Comparison of ENCODE assay signal across 18 mouse cellular contexts in genomic region chr9:120986255-120986654, GRCm38 (mm10).
"Had no signal": no experiment of that assay in that cellular context is flagged by ENCODE, and none has a peak within 500 bp of the region (broad histone marks: within the 10 kb centered on the region; RNA-seq: fewer than 3 reads in every experiment).

No protein-coding gene starts in this region.

- DNase-seq: lung, adult 18-20 months; lung, embryonic 14.5 days; lung, postnatal 10 days; retina, postnatal 1 day; right cerebral cortex, adult 18-20 months; right cerebral cortex, postnatal 25 days; thymus, adult 2 months; thymus, postnatal 25 days; thymus, postnatal 4 days had no signal

- H3K4me3 ChIP-seq: liver, embryonic 15.5 days; megakaryocyte, embryonic 14.5 days; midbrain, embryonic 13.5 days; midbrain, embryonic 15.5 days; neural tube, embryonic 13.5 days; neural tube, embryonic 15.5 days; stomach, embryonic 15.5 days had no signal

- H3K27ac ChIP-seq: liver, embryonic 15.5 days; macrophage; midbrain, embryonic 13.5 days; midbrain, embryonic 15.5 days; neural tube, embryonic 13.5 days; neural tube, embryonic 15.5 days; stomach, embryonic 15.5 days had no signal

- H3K27me3 ChIP-seq: liver, embryonic 15.5 days; midbrain, embryonic 13.5 days; midbrain, embryonic 15.5 days; neural tube, embryonic 13.5 days; neural tube, embryonic 15.5 days; stomach, embryonic 15.5 days had no signal

- H3K36me3 ChIP-seq: liver, embryonic 15.5 days; midbrain, embryonic 13.5 days; midbrain, embryonic 15.5 days; neural tube, embryonic 13.5 days; neural tube, embryonic 15.5 days; stomach, embryonic 15.5 days had no signal

- H3K4me1 ChIP-seq: megakaryocyte, embryonic 14.5 days had no signal

- H3K9ac ChIP-seq: liver, embryonic 15.5 days; lung, embryonic 14.5 days; midbrain, embryonic 13.5 days; midbrain, embryonic 15.5 days; neural tube, embryonic 13.5 days; neural tube, embryonic 15.5 days; stomach, embryonic 15.5 days had no signal

- H3K9me3 ChIP-seq: liver, embryonic 15.5 days; megakaryocyte, embryonic 14.5 days; midbrain, embryonic 13.5 days; midbrain, embryonic 15.5 days; neural tube, embryonic 13.5 days; neural tube, embryonic 15.5 days; stomach, embryonic 15.5 days had no signal

- H3K4me2 ChIP-seq: liver, embryonic 15.5 days; lung, embryonic 14.5 days; midbrain, embryonic 11.5 days; midbrain, embryonic 13.5 days; midbrain, embryonic 15.5 days; neural tube, embryonic 13.5 days; neural tube, embryonic 15.5 days; stomach, embryonic 15.5 days had no signal

- ATAC-seq: midbrain, embryonic 13.5 days; midbrain, embryonic 15.5 days had no signal
